Mouse (Mus musculus) heart, adult 18-20 months (tissue): ENCODE data around the gene Zkscan4. TPM values are rescaled to one million over a fixed set of nuclear protein-coding genes. Genes with fewer than 3 reads are reported as not detected.
"Not testable (repeated sequence)": the region's sequence is repeated elsewhere in the genome, so short reads cannot be mapped to it uniquely, and the experiment has no call there.

Source experiments
- DNase-seq, 2 experiments: peaks; one replicate each; pipeline ENCODE4 v3.0.0; 2021 to 2022; ENCODE audit warnings: mixed read lengths in 1 of 2
- long read RNA-seq, 2 experiments: library from polyadenylated mRNA; stranded (forward); transcript quantifications; one replicate each; pipeline ENCODE4 v2.0.0; 2021
- total RNA-seq, 2 experiments: library from RNA; stranded (reverse); gene quantifications; 2 replicates each; pipeline ENCODE4 v1.2.3; 2021

Gene Zkscan4
- 1 to 10 TPM in 1 of 2 experiments, under 1 TPM in 1; 0.79 to 1.3 TPM for total RNA-seq
- long read RNA-seq, experiment 1, partial matches to known transcripts: 0 of 2 reads
- long read RNA-seq, experiment 1, other reads (novel, unspliced or antisense): 2 of 2 reads
- long read RNA-seq, experiment 2: 0 reads

GRCm38 (mm10) chr13:21478759-21479670 lies at the start of gene Zkscan4, which contains the start of gene Gm10065:
TSS of gene Zkscan4 (plus strand) at chr13:21478907.
TSS of gene Gm10065 (minus strand) at chr13:21479441.
- DNase-seq: peak; percentile 67 to 80

GRCm38 (mm10) chr13:21435476-21435875 lies 43.2 kb upstream of the Zkscan4 start:
- no peak for DNase-seq

DNA sequence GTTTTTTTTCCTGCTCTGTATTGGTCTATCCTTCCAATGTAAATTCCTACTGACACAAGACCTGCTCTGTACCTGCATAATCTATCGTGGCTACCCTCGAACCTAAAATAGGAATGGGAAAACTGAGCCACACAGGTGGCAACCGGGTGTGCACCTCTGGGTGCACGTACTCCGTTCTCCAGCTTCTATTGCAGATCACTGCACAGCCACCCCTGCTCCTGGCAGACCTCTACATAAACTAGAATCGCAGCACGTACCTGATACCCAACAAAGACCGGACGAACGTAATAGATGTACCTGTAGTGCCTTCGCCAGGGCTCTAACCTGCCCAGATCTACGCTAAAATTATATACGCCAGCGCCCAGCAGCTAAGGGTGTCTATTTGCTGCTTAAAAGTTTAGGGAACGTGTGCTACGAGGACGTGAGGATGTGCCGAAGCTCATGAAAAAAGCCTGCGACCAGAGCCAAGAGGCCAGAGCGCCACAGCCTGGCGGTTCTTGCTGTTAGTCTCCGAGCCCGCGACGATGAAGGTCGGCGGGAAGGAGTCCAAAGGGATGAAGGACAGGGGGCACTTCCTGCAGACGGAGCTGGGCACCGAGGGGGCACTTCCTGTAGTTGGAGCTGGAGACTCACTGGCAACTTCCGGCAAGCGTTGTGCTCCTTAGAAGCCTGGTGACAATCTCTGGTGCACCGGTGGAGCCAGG lies 38.1 kb upstream of the Zkscan4 start, which contains the start of gene Pgbd1:
Gene Pgbd1, minus strand, starts transcription at position 556 of the 704 bp plus-strand sequence.
- peak; percentile 50 to 67 for DNase-seq

GRCm38 (mm10) chr13:21441207-21441572 lies 37.5 kb upstream of the Zkscan4 start:
- DNase-seq: no peak

- DNase-seq: peak in 1 of 2 experiments; percentile 33
Measured at GRCm38 (mm10) chr13:21446796-21447195, 31.9 kb upstream of the Zkscan4 start.

DNA sequence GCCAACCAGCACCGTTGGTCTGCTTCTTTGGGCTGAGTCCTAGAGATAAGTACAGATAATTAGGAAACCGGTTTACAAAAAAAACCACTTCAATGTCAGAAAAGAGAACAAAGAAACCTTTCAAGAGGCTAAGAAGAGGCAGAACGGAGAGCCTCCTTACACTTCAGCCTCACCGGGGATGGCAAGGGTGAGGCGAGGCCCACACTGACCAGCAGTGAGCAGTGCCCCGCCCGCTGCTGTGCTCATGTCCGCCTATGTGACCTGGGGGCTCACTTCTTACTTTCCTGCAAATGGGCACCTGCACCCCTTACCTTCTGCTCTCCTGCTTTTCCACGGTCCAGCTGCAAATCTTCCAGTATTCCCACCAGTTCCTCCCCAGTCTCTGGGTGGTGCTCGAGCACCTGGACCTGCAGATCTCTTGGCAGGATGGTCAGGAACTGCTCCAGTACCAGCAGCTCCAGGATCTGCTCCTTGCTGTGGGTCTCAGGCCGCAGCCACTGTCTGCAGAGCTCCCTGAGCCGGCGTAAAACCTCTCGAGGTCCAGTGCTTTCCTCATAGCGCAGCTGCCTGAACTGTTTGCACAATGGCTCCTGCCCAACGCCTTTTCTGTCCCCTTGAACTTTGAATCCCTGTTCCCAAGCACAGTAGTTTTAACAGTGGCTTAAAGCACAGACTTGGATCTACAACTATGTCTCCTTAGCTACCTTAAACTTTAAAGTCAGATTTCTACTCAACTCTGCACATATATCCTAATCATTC lies 30.7 kb upstream of the Zkscan4 start:
- no peak for DNase-seq

- no peak for DNase-seq
Measured at GRCm38 (mm10) chr13:21453042-21453441, 25.7 kb upstream of the Zkscan4 start.

DNA sequence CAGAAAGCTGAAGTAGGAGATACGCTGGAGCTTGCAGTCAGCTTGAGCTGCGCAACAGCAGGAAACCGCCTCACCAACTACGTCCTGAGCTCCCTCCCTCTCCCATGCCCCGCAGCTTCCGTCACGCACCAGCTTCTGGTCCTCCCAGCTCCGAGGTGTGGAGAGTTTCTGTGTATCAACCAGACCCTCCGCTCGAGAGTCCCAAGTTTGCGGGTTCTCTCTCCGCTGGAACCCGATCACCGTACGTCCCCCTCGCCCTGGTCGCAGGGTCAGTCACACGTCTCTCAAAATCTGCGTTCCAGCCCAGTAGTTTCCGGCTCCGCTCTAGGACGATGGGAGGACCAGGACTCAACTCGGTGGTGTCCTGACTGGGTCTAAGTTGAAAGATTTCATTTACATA lies 25.3 kb upstream of the Zkscan4 start, which contains the start of gene Zscan26:
Gene Zscan26, minus strand, starts transcription at position 282 of the 400 bp plus-strand sequence.
- DNase-seq: peak; percentile 90 to 94

- no peak for DNase-seq
Measured at GRCm38 (mm10) chr13:21454133-21454532, 24.6 kb upstream of the Zkscan4 start.

- DNase-seq: no peak
Measured at GRCm38 (mm10) chr13:21456347-21456746, 22.4 kb upstream of the Zkscan4 start.

- DNase-seq: not testable (repeated sequence)
Measured at GRCm38 (mm10) chr13:21462516-21462915, 16.2 kb upstream of the Zkscan4 start.

- DNase-seq: no peak
Measured at GRCm38 (mm10) chr13:21467336-21467735, 11.4 kb upstream of the Zkscan4 start.

DNA sequence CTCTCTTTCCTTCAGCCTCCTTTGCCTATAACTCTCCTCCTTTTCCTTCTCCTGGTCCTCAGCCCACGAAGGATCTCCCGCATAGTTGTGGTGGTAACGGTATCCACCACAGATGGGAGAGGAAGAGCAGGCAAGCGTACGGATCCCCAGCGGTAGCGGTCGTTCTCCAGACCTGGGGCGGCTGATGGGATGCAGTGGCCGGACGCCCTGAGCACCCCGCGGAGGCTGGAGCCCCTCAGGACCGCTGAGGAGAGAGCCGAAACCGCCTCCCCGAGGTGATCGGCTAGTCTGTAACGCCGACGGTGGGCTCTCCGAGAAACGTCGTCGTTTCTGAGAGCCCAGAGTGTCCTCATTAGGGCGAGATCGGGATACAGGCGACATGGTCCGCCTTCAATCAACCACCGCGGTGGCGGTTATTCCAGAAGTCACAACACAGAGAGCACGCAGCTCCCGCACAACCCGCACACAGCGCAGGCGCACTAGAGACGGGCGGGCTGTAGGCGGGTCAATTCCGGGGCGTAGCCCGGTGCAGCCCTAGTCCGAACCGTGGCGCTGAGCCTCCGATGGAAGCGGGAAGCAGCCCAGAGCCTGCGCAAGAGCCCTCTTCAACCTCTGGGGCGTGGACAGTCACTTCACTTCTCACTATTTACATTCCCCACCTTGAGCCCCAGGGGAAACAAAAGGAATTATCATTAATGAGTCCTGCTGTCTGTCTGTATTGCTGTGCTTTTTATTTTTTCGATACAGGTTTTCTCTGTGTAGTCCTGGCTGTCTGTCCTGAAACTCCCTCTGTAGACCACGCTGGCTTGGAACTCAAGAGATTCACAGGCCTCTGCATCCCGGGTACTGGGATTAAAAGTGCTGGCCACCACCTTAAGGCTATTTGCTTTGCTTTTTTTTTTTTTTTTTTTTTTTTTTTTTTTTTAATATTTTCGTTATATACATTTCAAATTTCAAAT lies 10.4 kb upstream of the Zkscan4 start, which contains the start of gene Nkapl:
Gene Nkapl, minus strand, starts transcription at position 449 of the 959 bp plus-strand sequence.
- DNase-seq: peak; percentile 89 to 92

- no peak for DNase-seq
Measured at GRCm38 (mm10) chr13:21469097-21469496, 9.6 kb upstream of the Zkscan4 start.

DNA sequence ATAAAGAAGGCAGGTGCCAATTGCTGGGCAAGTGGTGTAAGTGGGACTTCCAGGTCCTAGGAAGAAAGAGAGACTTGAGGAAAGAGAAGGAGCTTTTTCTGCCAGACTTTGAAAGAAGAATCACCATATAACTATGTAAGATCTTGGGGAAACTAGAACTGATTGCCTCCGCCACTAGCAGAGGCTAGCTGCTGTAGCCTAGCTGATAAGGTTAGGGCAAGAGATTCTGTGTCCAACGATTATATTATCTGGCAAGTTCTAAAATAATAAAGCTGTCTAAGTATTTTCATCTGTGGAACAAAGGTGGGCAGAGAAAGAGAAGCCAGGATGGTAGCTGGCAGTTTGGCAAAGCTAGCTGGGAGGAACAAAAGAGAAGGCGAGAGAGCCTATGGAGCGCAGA lies 6.3 kb upstream of the Zkscan4 start:
- no peak for DNase-seq

DNA sequence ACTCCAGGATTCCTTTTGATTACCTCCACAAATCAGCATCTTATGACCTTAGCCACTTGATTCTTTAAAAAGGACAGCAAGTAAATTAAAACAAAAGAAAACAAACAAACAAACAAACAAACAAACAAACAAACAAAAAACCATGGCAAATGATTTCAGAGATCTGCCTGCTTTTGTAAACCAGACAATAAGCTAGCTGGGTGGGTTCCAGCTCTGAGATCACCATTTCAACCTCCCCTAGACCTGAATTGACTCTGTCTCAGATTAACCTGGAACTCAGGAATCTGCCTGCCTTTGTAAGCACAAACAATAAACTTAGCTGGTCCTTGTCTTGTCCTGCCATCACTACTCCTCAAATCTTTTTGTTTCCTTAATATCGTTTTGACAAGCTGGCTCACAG lies 8.2 kb downstream of the Zkscan4 start:
- DNase-seq: no peak

- no peak for DNase-seq
Measured at GRCm38 (mm10) chr13:21492847-21493246, 14.1 kb downstream of the Zkscan4 start.

- no peak for DNase-seq
Measured at GRCm38 (mm10) chr13:21495080-21495479, 16.4 kb downstream of the Zkscan4 start, which contains the start of gene AK157302. TSS of gene AK157302 (plus strand) at chr13:21495223.

DNA sequence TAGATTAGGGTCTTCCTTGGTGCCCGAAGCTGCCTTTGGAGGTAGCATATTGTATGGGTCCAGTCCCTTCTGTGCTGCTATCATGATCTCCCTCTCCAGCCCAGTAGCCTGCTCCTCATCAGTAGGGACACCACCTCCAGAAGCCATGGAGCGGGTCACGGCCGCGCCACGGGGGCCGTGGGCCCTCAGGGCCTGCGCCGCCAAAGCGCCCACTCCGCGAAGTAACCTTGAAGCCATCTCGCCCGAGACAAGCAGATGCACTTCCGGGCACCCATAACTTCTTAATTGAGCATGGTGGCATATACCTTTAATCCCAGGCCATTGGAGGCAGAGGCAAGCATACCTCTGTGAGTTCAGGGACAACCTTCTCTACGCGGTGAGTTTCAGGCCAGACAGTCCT lies 22.5 kb downstream of the Zkscan4 start, which contains the start of gene Gm11273:
Gene Gm11273, minus strand, starts transcription at position 237 of the 400 bp plus-strand sequence.
- not testable (repeated sequence) for DNase-seq

DNA sequence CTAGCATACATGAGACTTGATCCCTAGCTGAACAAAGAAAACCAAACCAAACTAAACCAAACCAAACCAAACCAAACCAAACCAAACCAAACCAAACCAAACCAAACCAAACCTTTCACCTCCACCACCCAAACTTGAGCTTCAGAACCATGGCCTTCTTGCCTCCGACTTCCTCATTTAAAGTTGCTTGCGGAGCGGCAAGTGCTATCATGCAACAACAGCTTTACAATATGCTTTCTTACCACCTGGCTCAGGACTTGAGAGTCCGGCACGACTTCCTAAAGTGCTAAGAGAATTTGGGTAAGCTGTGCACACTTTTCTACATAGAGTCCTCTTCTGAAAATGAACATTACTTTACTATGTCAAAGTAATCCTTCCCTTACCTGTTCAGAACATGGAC lies 23.6 kb downstream of the Zkscan4 start:
- DNase-seq: no peak
